Mouse (Mus musculus): ENCODE data around the gene Tecr.

DNA sequence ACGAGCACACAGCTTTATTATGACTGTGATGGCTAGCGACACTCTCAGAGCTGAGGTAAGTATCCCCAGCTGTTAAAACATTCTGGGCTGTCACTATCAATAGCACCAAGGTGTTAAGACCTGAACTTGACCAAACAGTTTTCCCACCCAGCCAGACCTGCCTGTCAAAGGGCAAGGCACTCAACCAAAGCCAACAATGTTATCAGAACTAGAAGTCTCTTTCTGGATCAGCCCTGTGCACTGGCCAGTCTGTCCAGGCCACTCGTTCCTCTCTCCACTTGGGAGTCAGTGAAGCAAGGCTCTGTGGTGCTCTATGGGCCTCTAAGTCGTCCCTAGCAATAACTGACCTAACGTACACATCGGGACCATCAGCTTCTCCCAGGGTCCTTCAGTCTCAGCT lies 20.1 kb downstream of the Tecr start:
- TF ChIP-seq CTCF (conservative IDR thresholded peaks at IDR 0.05; ENCODE audit: insufficient read depth, insufficient read length, low read depth, low read length) (no peak), POLR2A (IDR thresholded peaks at IDR 0.05; ENCODE audit: low read depth, low read length) (no peak)

Data from kidney, adult 2 months (tissue).